18 mouse cellular contexts compared by ENCODE assay signal in the genomic region with DNA sequence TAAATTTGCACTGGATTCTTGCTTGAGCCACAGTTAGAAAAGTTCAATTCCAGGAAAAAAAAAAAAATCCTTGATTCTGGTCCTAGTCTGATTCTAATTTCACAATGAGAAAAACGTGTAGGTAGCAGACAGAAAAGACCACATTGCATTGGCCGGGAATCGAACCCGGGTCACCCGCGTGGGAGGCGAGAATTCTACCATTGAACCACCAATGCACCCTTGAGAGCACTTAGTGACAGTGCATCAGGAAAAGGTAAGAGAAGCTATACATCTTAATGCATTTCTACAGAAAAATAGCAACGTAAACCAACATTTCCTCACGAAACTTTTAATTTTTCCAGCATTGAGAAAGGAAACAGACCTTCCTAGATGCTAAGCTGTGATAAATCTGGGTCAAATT. TPM values are rescaled to one million over a fixed set of nuclear protein-coding genes. Genes with fewer than 3 reads are reported as not detected.
A peak's percentile ranks its signal among the peaks of the same experiment; 100 is the strongest.
DNase-seq lines count a peak whose midpoint lies in the region; ATAC-seq and TF ChIP-seq lines count a peak whose summit lies in the region.
"Had no signal": no experiment of that assay in that cellular context is flagged by ENCODE, and none has a peak within 500 bp of the region (broad histone marks: within the 10 kb centered on the region; RNA-seq: fewer than 3 reads in every experiment).

No protein-coding gene starts in this region.

- ATAC-seq in hindbrain, postnatal 0 days = no peak
- ATAC-seq in hindbrain, embryonic 13.5 days (ENCODE audit: low FRiP score) = no peak
- ATAC-seq in limb, embryonic 14.5 days (ENCODE audit: low FRiP score, low read depth) = no peak
- ATAC-seq: CD4-positive, CD25-positive, alpha-beta regulatory T cell, adult 4 months had no signal

- no peak for TF ChIP-seq CTCF in hindbrain, postnatal 0 days (IDR thresholded peaks at IDR 0.05; ENCODE audit: low read depth)

- H3K36me3 ChIP-seq in hindbrain, postnatal 0 days (ENCODE audit: insufficient read depth, low read length) = no peaks in the 10 kb centered on the region
- no peaks in the 10 kb centered on the region for H3K36me3 ChIP-seq in hindbrain, embryonic 13.5 days
- H3K36me3 ChIP-seq in limb, embryonic 14.5 days (ENCODE audit: control insufficient read depth, insufficient read depth, low read length) = no peaks in the 10 kb centered on the region
- H3K36me3 ChIP-seq: hindbrain, embryonic 12.5 days had no signal

- DNase-seq in hindbrain, postnatal 0 days (ENCODE audit: low spot score) = peak; percentile 18
- DNase-seq in 416B (ENCODE audit: low read depth) (peak; percentile 64), R1 (ENCODE audit: low read depth, low spot score) (peak; percentile 68)
- DNase-seq in limb, embryonic 14.5 days (ENCODE audit: low spot score) = peak; percentile 37
- no peak for DNase-seq in gastrocnemius, postnatal 14 days
- DNase-seq in spleen, postnatal 36 days (ENCODE audit: low spot score in 2 of 2) = no peak
- no peak for DNase-seq in testis, postnatal 14 days (ENCODE audit: low spot score)
- DNase-seq: adrenal gland, postnatal 25 days; kidney, adult 9 months; layer of hippocampus, adult 9-11 months; lung, adult 2 months had no signal

- no peaks in the 10 kb centered on the region for H3K9me3 ChIP-seq in hindbrain, postnatal 0 days (ENCODE audit: low read length)
- H3K9me3 ChIP-seq in hindbrain, embryonic 13.5 days = no peaks in the 10 kb centered on the region
- no peaks in the 10 kb centered on the region for H3K9me3 ChIP-seq in limb, embryonic 14.5 days (ENCODE audit: control insufficient read depth, low read length)
- H3K9me3 ChIP-seq: hindbrain, embryonic 12.5 days had no signal

- 29% methylated on average over 9 of the region's 9 CpGs for WGBS in hindbrain, postnatal 0 days
- WGBS in hindbrain, embryonic 13.5 days = 19% methylated on average over 9 of the region's 9 CpGs
- 28% methylated on average over 9 of the region's 9 CpGs for WGBS in limb, embryonic 14.5 days

- no peak overlapping the region for H3K27ac ChIP-seq in hindbrain, postnatal 0 days
- H3K27ac ChIP-seq in hindbrain, embryonic 13.5 days = no peak overlapping the region
- H3K27ac ChIP-seq in limb, embryonic 14.5 days (replicated peaks; ENCODE audit: low read depth, low read length) = no peak overlapping the region
- H3K27ac ChIP-seq: hindbrain, embryonic 12.5 days had no signal

- H3K9ac ChIP-seq in hindbrain, postnatal 0 days (replicated peaks; ENCODE audit: low read length) = no peak overlapping the region
- no peak overlapping the region for H3K9ac ChIP-seq in hindbrain, embryonic 13.5 days
- H3K9ac ChIP-seq in limb, embryonic 14.5 days (ENCODE audit: low read depth, low read length, severe bottlenecking) = no peak overlapping the region
- H3K9ac ChIP-seq: hindbrain, embryonic 12.5 days had no signal

- H3K4me1 ChIP-seq in hindbrain, postnatal 0 days (ENCODE audit: insufficient read depth, low read length) = no peaks in the 10 kb centered on the region
- H3K4me1 ChIP-seq in hindbrain, embryonic 13.5 days (replicated peaks) = no peaks in the 10 kb centered on the region
- no peaks in the 10 kb centered on the region for H3K4me1 ChIP-seq in limb, embryonic 14.5 days (ENCODE audit: control insufficient read depth, insufficient read depth, low read length)
- H3K4me1 ChIP-seq: hindbrain, embryonic 12.5 days had no signal

- H3K4me2 ChIP-seq in hindbrain, postnatal 0 days (ENCODE audit: low read depth, low read length) = no peak overlapping the region
- H3K4me2 ChIP-seq in hindbrain, embryonic 13.5 days = no peak overlapping the region
- no peak overlapping the region for H3K4me2 ChIP-seq in limb, embryonic 14.5 days (replicated peaks; ENCODE audit: low read depth, low read length, severe bottlenecking)
- H3K4me2 ChIP-seq: hindbrain, embryonic 12.5 days had no signal

- no peaks in the 10 kb centered on the region for H3K27me3 ChIP-seq in hindbrain, postnatal 0 days (ENCODE audit: insufficient read depth, low read length)
- H3K27me3 ChIP-seq in hindbrain, embryonic 13.5 days = peaks cover 39% of the 10 kb centered on the region
- no peaks in the 10 kb centered on the region for H3K27me3 ChIP-seq in limb, embryonic 14.5 days (ENCODE audit: control insufficient read depth, insufficient read depth, low read length)

- intact Hi-C loops in gastrocnemius, postnatal 14 days (cut with DNase I; ENCODE audit: low total_unique reads) = no loop called here

- TF ChIP-seq POLR2A in limb, embryonic 14.5 days (IDR thresholded peaks at IDR 0.05; ENCODE audit: borderline replicate concordance, extremely low read depth, insufficient read depth, insufficient read length) = no peak

- H3K4me3 ChIP-seq in hindbrain, postnatal 0 days (ENCODE audit: low read length) = no peak overlapping the region
- H3K4me3 ChIP-seq in hindbrain, embryonic 13.5 days = no peak overlapping the region
- H3K4me3 ChIP-seq in limb, embryonic 14.5 days (replicated peaks; ENCODE audit: low read length) = no peak overlapping the region
- H3K4me3 ChIP-seq: hindbrain, embryonic 12.5 days had no signal

RNA-seq across cellular contexts. Expression of a gene that starts 28.2 kb away (rescaled TPM):
- total RNA-seq in hindbrain, postnatal 0 days (2014; rRNA removed) = not detected in 2 replicates
- polyA plus RNA-seq in hindbrain, postnatal 0 days (2015; fragmentation: Nextera tagmentation; extraction: Ambion mirVana) = not detected in 2 replicates
- not detected in 2 replicates for polyA plus RNA-seq in hindbrain, embryonic 13.5 days (2015; fragmentation: Nextera tagmentation; extraction: Ambion mirVana)
- 0.10 TPM in 1 of 2 replicates, not detected in the other for polyA plus RNA-seq in limb, embryonic 14.5 days (2012; rRNA removed)
- 0.40 TPM in 1 of 2 replicates, not detected in the other for polyA plus RNA-seq in limb, embryonic 14.5 days (2014; fragmentation: Nextera tagmentation; extraction: Ambion mirVana)
- total RNA-seq in gastrocnemius, postnatal 14 days (2021) = not detected
- total RNA-seq: adrenal gland, postnatal 25 days; left cerebral cortex, postnatal 25 days; megakaryocyte-erythroid progenitor cell, adult 5-6 weeks had no signal
- polyA plus RNA-seq: CD4-positive, CD25-positive, alpha-beta regulatory T cell, adult 4 months; cortical plate, adult 2 months; hindbrain, embryonic 12.5 days; lung, adult 2 months; spleen, adult 2 months had no signal

Comparison
In these comparisons a context has a peak if more than half of its experiments do, and no peak if none do; other contexts are left out.
1. DNase-seq: peak in hindbrain, postnatal 0 days (single experiment), 416B (single experiment), R1 (single experiment) and limb, embryonic 14.5 days (single experiment); none in gastrocnemius, postnatal 14 days (single experiment), spleen, postnatal 36 days (0 of 2) and testis, postnatal 14 days (single experiment).